Mouse (Mus musculus): ENCODE results near the gene Fam214a.

- TF ChIP-seq POLR2A (IDR thresholded peaks at IDR 0.05; ENCODE audit: insufficient read depth, low read depth, low read length) = no peak
- no peak for TF ChIP-seq CTCF (IDR thresholded peaks at IDR 0.05; ENCODE audit: insufficient read depth, low read depth, low read length)
These were observed 1.7 kb downstream of the Fam214a start for GRCm38 (mm10) chr9:74954387-74954786.
